In the genomic region with DNA sequence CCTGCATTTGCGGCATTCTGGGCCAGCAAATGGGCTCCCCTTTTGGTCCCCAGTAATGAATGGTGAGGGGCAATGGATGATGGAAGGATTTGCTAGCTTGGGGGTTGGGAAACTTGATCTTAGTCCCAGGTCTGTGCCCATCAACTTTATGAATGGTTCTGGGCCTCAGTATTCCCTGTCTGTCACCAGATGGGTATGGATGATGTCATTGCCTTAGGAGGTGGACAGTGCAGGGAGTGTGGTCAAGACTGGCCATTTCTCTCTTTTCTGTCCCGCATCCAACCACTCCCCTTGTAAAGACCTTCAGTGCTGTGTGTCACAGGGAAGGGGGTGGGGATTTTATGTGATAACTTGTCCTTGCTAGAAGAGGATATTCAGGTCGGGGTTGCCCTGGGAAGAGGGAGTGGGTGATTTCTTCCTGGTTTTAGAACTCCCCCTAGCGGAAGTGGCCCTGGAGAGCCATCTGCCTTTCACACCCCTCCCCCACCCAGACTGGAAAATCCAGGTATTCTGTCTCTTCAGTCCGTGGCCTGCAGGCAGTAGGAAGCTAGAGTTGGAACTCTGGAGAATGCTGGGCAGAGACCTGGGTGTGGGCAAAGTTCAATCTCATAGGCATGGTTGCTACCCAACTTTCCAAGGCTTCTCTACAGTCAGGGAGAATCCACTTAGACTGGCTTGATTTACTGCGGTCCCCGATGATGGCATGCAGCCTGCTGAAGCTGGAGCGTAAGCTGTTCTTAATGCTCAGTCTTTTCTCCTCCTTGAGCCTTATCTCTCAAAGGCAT, we compare ENCODE assay signal across 8 mouse cellular contexts. TPM values are rescaled to one million over a fixed set of nuclear protein-coding genes. Genes with fewer than 3 reads are reported as not detected.
DNase-seq lines count a peak whose midpoint lies in the region; ATAC-seq and TF ChIP-seq lines count a peak whose summit lies in the region.

No protein-coding gene starts in this region.

- peaks cover 51% of the 10 kb centered on the region for H3K4me1 ChIP-seq in forebrain, embryonic 12.5 days
- H3K4me1 ChIP-seq in lung, adult 2 months (ENCODE audit: control insufficient read depth, insufficient read depth, low read length): peaks cover 35% of the 10 kb centered on the region

- H3K27me3 ChIP-seq in forebrain, embryonic 12.5 days: 0 out of 2 replicates have a peak, but pooled peaks cover 3% of the 10 kb centered on the region

- WGBS in forebrain, embryonic 12.5 days: 34% methylated on average over 8 of the region's 8 CpGs
- WGBS in lung, adult 2 months: 24% methylated on average over 8 of the region's 8 CpGs

- peak in 1 of 2 experiments; percentile 57 for DNase-seq in layer of hippocampus, adult 2 months (ENCODE audit: low spot score in 2 of 2)
- DNase-seq in layer of hippocampus, postnatal 14 days (ENCODE audit: low spot score in 2 of 2): no peak
- peak; percentile 49 for DNase-seq in adrenal gland, postnatal 25 days
- DNase-seq in kidney, adult 18-20 months: peak; percentile 68
- DNase-seq in lung, adult 2 months: peak; percentile 55
- peak; percentile 56 for DNase-seq in right cerebral cortex, postnatal 14 days

- no peak for ATAC-seq in forebrain, embryonic 12.5 days (ENCODE audit: low FRiP score)
- ATAC-seq in frontal cortex, adult (ENCODE audit: low TSS enrichment): no peak

- no peaks in the 10 kb centered on the region for H3K9me3 ChIP-seq in forebrain, embryonic 12.5 days

- H3K36me3 ChIP-seq in forebrain, embryonic 12.5 days (replicated peaks): no peaks in the 10 kb centered on the region

- peak overlapping the region; percentile 72 for H3K4me2 ChIP-seq in forebrain, embryonic 12.5 days

- peak; percentile 75 for TF ChIP-seq CTCF in layer of hippocampus, adult 2 months (conservative IDR thresholded peaks at IDR 0.05)
- TF ChIP-seq CTCF in lung, adult 2 months (IDR thresholded peaks at IDR 0.05; ENCODE audit: insufficient read depth, low read length): no peak

- H3K4me3 ChIP-seq in layer of hippocampus, adult 2 months: peak overlapping the region; percentile 74
- H3K4me3 ChIP-seq in forebrain, embryonic 12.5 days (replicated peaks): peak overlapping the region; percentile 78
- peak overlapping the region; percentile 11 for H3K4me3 ChIP-seq in lung, adult 2 months (replicated peaks; ENCODE audit: extremely low read depth, low read depth, low read length)

- TF ChIP-seq POLR2A in lung, adult 2 months (IDR thresholded peaks at IDR 0.05; ENCODE audit: borderline replicate concordance, extremely low read depth, low read depth, low read length): no peak

- peak overlapping the region; percentile 99 for H3K27ac ChIP-seq in layer of hippocampus, adult 2 months
- peak overlapping the region; percentile 94; the same call in 1 of the 2 replicates for H3K27ac ChIP-seq in forebrain, embryonic 12.5 days

- H3K9ac ChIP-seq in forebrain, embryonic 12.5 days: peak overlapping the region; percentile 83

RNA-seq across cellular contexts. Expression of a gene that starts 2.8 kb away (rescaled TPM):
- 10 to 100 TPM; 88.1 to 91.4 TPM for total RNA-seq in layer of hippocampus, adult 2 months (2021)
- total RNA-seq in layer of hippocampus, postnatal 14 days (2021): 100 to 1,000 TPM; 114 to 123 TPM
- total RNA-seq in adrenal gland, postnatal 25 days (2021): 103 and 142 TPM in 2 replicates
- polyA plus RNA-seq in forebrain, embryonic 12.5 days (2016; fragmentation: Nextera tagmentation; extraction: Ambion mirVana): 103 and 109 TPM in 2 replicates
- polyA plus RNA-seq in lung, adult 2 months (2012; rRNA removed): 120 and 137 TPM in 2 replicates

RNA-seq across cellular contexts. Expression of a gene that starts 19.4 kb away (rescaled TPM):
- 100 to 1,000 TPM; 361 to 374 TPM for total RNA-seq in layer of hippocampus, adult 2 months (2021)
- total RNA-seq in layer of hippocampus, postnatal 14 days (2021): 100 to 1,000 TPM; 372 to 419 TPM
- 741 and 851 TPM in 2 replicates for total RNA-seq in adrenal gland, postnatal 25 days (2021)
- 392 and 426 TPM in 2 replicates for polyA plus RNA-seq in forebrain, embryonic 12.5 days (2016; fragmentation: Nextera tagmentation; extraction: Ambion mirVana)
- 81.7 and 95.5 TPM in 2 replicates for polyA plus RNA-seq in lung, adult 2 months (2012; rRNA removed)

RNA-seq across cellular contexts. Expression of a gene that starts 25.9 kb away (rescaled TPM):
- 1 to 10 TPM; 1.3 to 2.4 TPM for total RNA-seq in layer of hippocampus, adult 2 months (2021)
- total RNA-seq in layer of hippocampus, postnatal 14 days (2021): 1 to 10 TPM in 1 of 2 experiments, under 1 TPM in 1; 0.58 to 2.0 TPM
- not detected in 2 replicates for total RNA-seq in adrenal gland, postnatal 25 days (2021)
- 0.55 and 1.0 TPM in 2 replicates for polyA plus RNA-seq in forebrain, embryonic 12.5 days (2016; fragmentation: Nextera tagmentation; extraction: Ambion mirVana)
- polyA plus RNA-seq in lung, adult 2 months (2012; rRNA removed): 0.22 TPM in 1 of 2 replicates, not detected in the other

RNA-seq across cellular contexts. Expression of a gene that starts 35.2 kb away (rescaled TPM):
- 10 to 100 TPM; 20.1 to 20.6 TPM for total RNA-seq in layer of hippocampus, adult 2 months (2021)
- total RNA-seq in layer of hippocampus, postnatal 14 days (2021): 10 to 100 TPM; 21.3 to 21.4 TPM
- 19.5 and 22.6 TPM in 2 replicates for total RNA-seq in adrenal gland, postnatal 25 days (2021)
- 21.5 and 22.4 TPM in 2 replicates for polyA plus RNA-seq in forebrain, embryonic 12.5 days (2016; fragmentation: Nextera tagmentation; extraction: Ambion mirVana)
- 7.0 and 11.6 TPM in 2 replicates for polyA plus RNA-seq in lung, adult 2 months (2012; rRNA removed)

RNA-seq across cellular contexts. Expression of a gene that starts 39.0 kb away (rescaled TPM):
- 10 to 100 TPM; 67.8 to 72.6 TPM for total RNA-seq in layer of hippocampus, adult 2 months (2021)
- 10 to 100 TPM; 44.2 to 49.6 TPM for total RNA-seq in layer of hippocampus, postnatal 14 days (2021)
- total RNA-seq in adrenal gland, postnatal 25 days (2021): 5.1 and 5.5 TPM in 2 replicates
- 15.1 and 17.0 TPM in 2 replicates for polyA plus RNA-seq in forebrain, embryonic 12.5 days (2016; fragmentation: Nextera tagmentation; extraction: Ambion mirVana)
- polyA plus RNA-seq in lung, adult 2 months (2012; rRNA removed): 2.8 and 4.5 TPM in 2 replicates

Comparison
In these comparisons a context has a peak if more than half of its experiments do, and no peak if none do; other contexts are left out.
1. DNase-seq: peak in adrenal gland, postnatal 25 days (single experiment), kidney, adult 18-20 months (single experiment), lung, adult 2 months (single experiment) and right cerebral cortex, postnatal 14 days (single experiment); none in layer of hippocampus, postnatal 14 days (0 of 2).
2. H3K4me3 ChIP-seq: peak in every context shown above with its lines; median percentile 78 in forebrain, embryonic 12.5 days; 74 in layer of hippocampus, adult 2 months; 11 in lung, adult 2 months.